Mouse (Mus musculus): ENCODE measurements around the gene Slc19a3.

GRCm38 (mm10) chr1:83031950-83032349 is 6.3 kb downstream of the Slc19a3 start:
- TF ChIP-seq CTCF (IDR thresholded peaks at IDR 0.05; ENCODE audit: low read depth) (no peak), EP300 (IDR thresholded peaks at IDR 0.05; ENCODE audit: low read depth) (no peak)

All from liver, embryonic 14.5 days (tissue).